Mouse (Mus musculus) liver, embryonic 11.5 days (tissue): ENCODE measurements at regions not wholly inside any gene's neighbourhood (a gene's known extent, or its start where the extent isn't known, plus 50 kb on each side); places are given as distances from the start of the nearest gene placed in this dataset.

Experiments used
- ATAC-seq: fragments of 200-750 bp; cut with Nextera tagmentation; replicated peaks from 2 replicates; pipeline ENCODE4 v1.8.0; 2017; ENCODE audit warnings: moderate number of reproducible peaks, mild to moderate bottlenecking, moderate TSS enrichment, moderate library complexity; ENCODE audit not compliant: low FRiP score
- DNase-seq: peaks from one replicate; pipeline ENCODE4 v3.0.0-alpha.2; 2017; ENCODE audit warnings: low spot score
- H3K27ac ChIP-seq: fragments of 300-500 bp; sonication (generic); 2 replicates; pipeline ENCODE4 v1.5.1; 2014; ENCODE audit warnings: mild to moderate bottlenecking, low read depth, low read length, control low read depth
- H3K27me3 ChIP-seq: fragments of 300-500 bp; sonication (generic); replicated peaks from 2 replicates; pipeline ENCODE4 v1.6.1; 2014; ENCODE audit warnings: low read length, mixed read lengths; ENCODE audit not compliant: control insufficient read depth, insufficient read depth
- H3K36me3 ChIP-seq: fragments of 300-500 bp; sonication (generic); 2 replicates; pipeline ENCODE4 v1.6.1; 2014; ENCODE audit warnings: mild to moderate bottlenecking, low read length, moderate library complexity, mixed read lengths; ENCODE audit not compliant: control insufficient read depth, insufficient read depth
- H3K4me1 ChIP-seq: fragments of 300-500 bp; sonication (generic); replicated peaks from 2 replicates; pipeline ENCODE4 v1.6.1; 2014; ENCODE audit warnings: low read length, mixed read lengths; ENCODE audit not compliant: control insufficient read depth, insufficient read depth
- H3K4me2 ChIP-seq: fragments of 300-500 bp; sonication (generic); 2 replicates; pipeline ENCODE4 v1.6.1; 2014; ENCODE audit warnings: mild to moderate bottlenecking, control low read depth, moderate library complexity
- H3K4me3 ChIP-seq: fragments of 300-500 bp; sonication (generic); 2 replicates; pipeline ENCODE4 v1.5.1; 2014; ENCODE audit warnings: low read depth, low read length, control low read depth
- H3K9ac ChIP-seq: fragments of 300-500 bp; sonication (generic); 2 replicates; pipeline ENCODE4 v1.6.1; 2014; ENCODE audit warnings: low read depth, low read length, control low read depth
- H3K9me3 ChIP-seq: fragments of 300-500 bp; sonication (generic); 2 replicates; pipeline ENCODE4 v1.6.1; 2016; ENCODE audit warnings: low read length, inconsistent platforms, mixed read lengths; ENCODE audit not compliant: control insufficient read depth
- WGBS: fragments of 180-500 bp; shearing (Covaris S2); extraction: QIAGEN DNeasy Blood & Tissue Kit; methylation state at CpG from one replicate; pipeline ENCODE4 v1.1.7; 2014; 5-methylcytosine and 5-hydroxymethylcytosine counted together

GRCm38 (mm10) chr12:96090995-96091394, 399.0 kb downstream of the Flrt2 start:
- no peak for DNase-seq
- Histone ChIP-seq H3K36me3 (no peaks in the 10 kb centered on the region), H3K4me2 (no peak overlapping the region), H3K27ac (no peak overlapping the region), H3K9ac (no peak overlapping the region), H3K9me3 (no peaks in the 10 kb centered on the region), H3K27me3 (no peaks in the 10 kb centered on the region), H3K4me1 (no peaks in the 10 kb centered on the region), H3K4me3 (no peak overlapping the region)
- ATAC-seq, result no peak
- WGBS, result 90% methylated on average over 2 of the region's 2 CpGs

- no peak overlapping the region for H3K27ac ChIP-seq
These were observed 414.2 kb downstream of the Flrt2 start for GRCm38 (mm10) chr12:96106254-96106653.

GRCm38 (mm10) chr12:96114727-96115379, 422.8 kb downstream of the Flrt2 start:
- H3K4me3 ChIP-seq, result no peak overlapping the region
- no peaks in the 10 kb centered on the region for H3K4me1 ChIP-seq
- DNase-seq (no peak), ATAC-seq (no peak)
- H3K27ac ChIP-seq, result no peak overlapping the region
- 67% methylated on average over 3 of the region's 3 CpGs for WGBS
- H3K9me3 ChIP-seq, result no peaks in the 10 kb centered on the region
- H3K9ac ChIP-seq, result no peak overlapping the region
- H3K27me3 ChIP-seq, result no peaks in the 10 kb centered on the region
- no peak overlapping the region for H3K4me2 ChIP-seq
- no peaks in the 10 kb centered on the region for H3K36me3 ChIP-seq

More at GRCm38 (mm10) chr12:96106254-96106653, 414.2 kb downstream of the Flrt2 start:
- no peaks in the 10 kb centered on the region for H3K9me3 ChIP-seq
- 72% methylated on average over 1 of the region's 1 CpGs for WGBS
- ATAC-seq (no peak), DNase-seq (no peak)
- H3K4me2 ChIP-seq, result no peak overlapping the region
- no peak overlapping the region for H3K4me3 ChIP-seq
- H3K9ac ChIP-seq, result no peak overlapping the region
- no peaks in the 10 kb centered on the region for H3K36me3 ChIP-seq
- no peaks in the 10 kb centered on the region for H3K4me1 ChIP-seq
- no peaks in the 10 kb centered on the region for H3K27me3 ChIP-seq

GRCm38 (mm10) chr12:96117553-96117952, 425.5 kb downstream of the Flrt2 start:
- Histone ChIP-seq H3K27ac (no peak overlapping the region), H3K27me3 (no peaks in the 10 kb centered on the region), H3K9ac (no peak overlapping the region), H3K9me3 (no peaks in the 10 kb centered on the region), H3K4me1 (no peaks in the 10 kb centered on the region), H3K4me2 (no peak overlapping the region), H3K4me3 (no peak overlapping the region), H3K36me3 (no peaks in the 10 kb centered on the region)
- ATAC-seq, result no peak
- DNase-seq, result no peak
- WGBS, result 77% methylated on average over 3 of the region's 3 CpGs

- DNase-seq (no peak), ATAC-seq (no peak)
- Histone ChIP-seq H3K27me3 (no peaks in the 10 kb centered on the region), H3K36me3 (no peaks in the 10 kb centered on the region), H3K9ac (no peak overlapping the region), H3K9me3 (no peaks in the 10 kb centered on the region), H3K4me2 (no peak overlapping the region), H3K27ac (no peak overlapping the region), H3K4me1 (no peaks in the 10 kb centered on the region), H3K4me3 (no peak overlapping the region)
- WGBS, result 81% methylated on average over 2 of the region's 2 CpGs
These were observed 432.3 kb downstream of the Flrt2 start for GRCm38 (mm10) chr12:96124156-96124931.

GRCm38 (mm10) chr12:96129870-96130454, 437.9 kb downstream of the Flrt2 start:
- 82% methylated on average over 4 of the region's 4 CpGs for WGBS
- no peak for DNase-seq
- Histone ChIP-seq H3K9me3 (no peaks in the 10 kb centered on the region), H3K4me2 (no peak overlapping the region), H3K27ac (no peak overlapping the region), H3K36me3 (no peaks in the 10 kb centered on the region), H3K9ac (no peak overlapping the region), H3K4me1 (no peaks in the 10 kb centered on the region), H3K4me3 (no peak overlapping the region), H3K27me3 (no peaks in the 10 kb centered on the region)
- no peak for ATAC-seq

GRCm38 (mm10) chr12:96130796-96131512, 438.9 kb downstream of the Flrt2 start:
- Histone ChIP-seq H3K4me1 (no peaks in the 10 kb centered on the region), H3K27me3 (no peaks in the 10 kb centered on the region), H3K4me3 (no peak overlapping the region), H3K36me3 (no peaks in the 10 kb centered on the region), H3K4me2 (no peak overlapping the region), H3K27ac (no peak overlapping the region), H3K9ac (no peak overlapping the region), H3K9me3 (no peaks in the 10 kb centered on the region)
- no peak for DNase-seq
- 85% methylated on average over 9 of the region's 9 CpGs for WGBS
- ATAC-seq, result no peak

- no peaks in the 10 kb centered on the region for H3K27me3 ChIP-seq
- no peak for ATAC-seq
- WGBS, result 55% methylated on average over 5 of the region's 5 CpGs
These were observed 442.1 kb downstream of the Flrt2 start for GRCm38 (mm10) chr12:96134136-96134535.

More at GRCm38 (mm10) chr12:96134136-96134535, 442.1 kb downstream of the Flrt2 start:
- Histone ChIP-seq H3K27ac (no peak overlapping the region), H3K36me3 (no peaks in the 10 kb centered on the region), H3K4me1 (no peaks in the 10 kb centered on the region), H3K9ac (no peak overlapping the region), H3K4me3 (no peak overlapping the region), H3K9me3 (no peaks in the 10 kb centered on the region), H3K4me2 (no peak overlapping the region)
- no peak for DNase-seq
